Mouse (Mus musculus): ENCODE measurements around the gene Hmgcs1. TPM values are rescaled to one million over a fixed set of nuclear protein-coding genes. Genes with fewer than 3 reads are reported as not detected.
"Not testable (repeated sequence)": the region's sequence is repeated elsewhere in the genome, so short reads cannot be mapped to it uniquely, and the experiment has no call there.

The Hmgcs1 gene
- total RNA-seq, 4 experiments from 2014 or later = 23.9 to 27.6 (median 25.4) TPM

- no peak for DNase-seq (ENCODE audit: low spot score in 2 of 2)
These were observed 14.1 kb downstream of the Hmgcs1 start for GRCm38 (mm10) chr13:119704280-119704679.

DNA sequence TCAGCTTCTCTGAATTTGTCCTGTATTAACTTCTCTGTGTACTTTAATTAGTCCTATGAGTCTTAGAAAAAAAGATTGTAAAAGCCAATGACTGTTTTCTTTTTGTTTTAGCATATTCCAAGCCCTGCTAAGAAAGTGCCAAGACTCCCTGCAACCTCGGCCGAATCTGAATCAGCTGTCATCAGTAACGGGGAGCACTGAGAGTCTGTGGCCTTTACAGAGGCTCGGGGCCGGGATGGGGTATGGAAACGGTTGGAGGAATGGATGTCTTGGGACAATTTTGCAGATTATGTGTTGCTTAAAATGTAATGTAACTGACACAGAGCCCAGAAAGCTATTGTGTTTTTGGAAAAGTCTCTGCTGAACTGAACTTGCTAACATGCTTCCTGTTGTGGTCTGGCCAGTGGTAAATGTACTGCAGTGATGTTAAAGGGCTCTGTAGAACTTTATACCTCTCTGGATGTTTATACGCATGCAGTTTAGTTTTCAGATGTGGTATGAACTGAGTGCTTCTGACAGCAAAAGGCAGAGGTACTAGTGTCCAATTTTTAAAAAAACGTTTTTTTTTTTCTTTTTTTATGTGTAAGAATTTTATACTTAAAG is 16.2 kb downstream of the Hmgcs1 start:
- not testable (repeated sequence) for DNase-seq (ENCODE audit: low spot score in 2 of 2)

DNA sequence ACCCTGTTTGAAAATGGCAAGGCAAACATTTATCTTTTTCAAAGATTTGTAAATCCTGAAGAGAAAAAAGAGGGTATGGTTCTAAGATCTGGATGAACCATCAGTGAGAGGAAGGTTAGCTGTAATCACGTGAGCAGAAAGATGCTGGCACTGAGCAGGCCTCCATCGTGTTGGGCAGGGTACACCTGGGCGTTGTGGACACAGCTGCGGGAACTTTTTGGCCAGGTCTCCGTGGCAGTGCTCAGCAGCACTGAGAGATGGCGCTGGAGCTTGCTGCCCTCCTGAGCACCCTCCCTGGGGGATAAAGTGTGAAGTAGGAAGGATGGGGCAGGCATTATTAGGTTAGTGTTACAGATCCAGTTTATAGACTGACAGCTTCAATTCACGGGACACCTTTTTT is 16.8 kb downstream of the Hmgcs1 start:
- DNase-seq (ENCODE audit: low spot score in 2 of 2) = no peak

DNA sequence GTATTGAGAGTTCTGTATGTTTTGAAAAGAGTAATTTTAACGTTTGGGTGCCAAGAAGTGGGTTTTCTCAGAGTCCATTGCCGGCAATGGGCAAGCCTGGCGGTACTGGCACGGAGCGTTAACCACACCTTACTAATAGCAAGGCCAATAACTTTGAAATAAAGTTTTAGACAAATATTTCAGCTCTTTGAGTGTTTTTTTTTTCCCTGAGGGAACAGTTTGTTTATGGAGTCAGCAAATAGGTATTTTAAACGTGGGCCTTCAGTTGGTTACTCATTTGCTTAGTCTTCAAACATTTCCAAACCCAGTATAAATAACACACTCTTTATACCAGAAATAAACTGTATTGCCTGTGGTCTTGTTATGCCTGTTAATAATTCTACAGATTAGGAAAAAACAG is 17.7 kb downstream of the Hmgcs1 start:
- no peak for DNase-seq (ENCODE audit: low spot score in 2 of 2)

- DNase-seq (ENCODE audit: low spot score in 2 of 2) = no peak
These were observed 18.8 kb downstream of the Hmgcs1 start for GRCm38 (mm10) chr13:119708941-119709340.

DNA sequence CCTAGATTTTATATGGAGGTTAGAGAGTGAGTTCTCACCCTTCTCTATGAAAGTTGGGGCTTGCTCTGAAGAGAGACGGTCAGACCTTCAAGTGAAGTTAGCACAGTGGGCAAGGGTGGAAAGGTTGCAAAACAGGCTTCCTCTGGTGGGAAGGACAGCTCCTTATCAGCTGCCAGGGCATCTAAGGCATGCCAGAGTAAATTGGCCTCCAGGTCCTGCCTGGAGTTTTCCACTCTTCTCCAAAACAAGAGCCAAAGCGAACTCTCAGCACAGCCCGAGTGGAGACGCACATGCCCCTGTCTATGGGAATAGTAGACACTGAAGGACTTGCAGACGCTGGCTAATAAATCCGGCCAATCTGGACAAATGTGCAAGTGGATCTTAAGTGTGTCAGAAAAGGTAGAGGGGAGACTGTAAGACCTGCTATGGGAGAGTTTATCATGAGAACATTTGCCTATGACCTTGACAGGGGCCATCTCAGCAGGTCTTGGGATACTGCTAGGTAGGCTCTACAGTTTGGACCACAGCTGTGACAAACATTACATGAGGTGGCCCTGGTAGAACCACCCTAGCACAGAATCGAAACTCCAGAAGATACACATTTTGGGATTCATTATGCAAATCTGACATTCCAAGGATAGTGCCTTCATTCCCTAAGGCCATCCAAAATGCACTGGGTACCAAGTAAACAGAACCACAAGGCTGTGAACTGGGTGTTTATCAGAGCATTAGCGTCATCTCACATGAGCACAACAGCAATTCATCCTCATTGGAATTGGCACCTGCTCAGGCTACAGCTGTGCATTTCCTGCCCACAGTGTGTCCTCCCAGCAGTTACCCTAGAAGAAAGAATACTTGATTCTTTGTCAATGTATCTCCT is 19.4 kb downstream of the Hmgcs1 start:
- no peak for DNase-seq (ENCODE audit: low spot score in 2 of 2)

GRCm38 (mm10) chr13:119710268-119710610 is 20.1 kb downstream of the Hmgcs1 start:
- no peak for DNase-seq (ENCODE audit: low spot score in 2 of 2)

GRCm38 (mm10) chr13:119712463-119712862 is 22.3 kb downstream of the Hmgcs1 start:
- no peak for DNase-seq (ENCODE audit: low spot score in 2 of 2)

GRCm38 (mm10) chr13:119713107-119713787 is 23.1 kb downstream of the Hmgcs1 start:
- DNase-seq (ENCODE audit: low spot score in 2 of 2) = no peak

DNA sequence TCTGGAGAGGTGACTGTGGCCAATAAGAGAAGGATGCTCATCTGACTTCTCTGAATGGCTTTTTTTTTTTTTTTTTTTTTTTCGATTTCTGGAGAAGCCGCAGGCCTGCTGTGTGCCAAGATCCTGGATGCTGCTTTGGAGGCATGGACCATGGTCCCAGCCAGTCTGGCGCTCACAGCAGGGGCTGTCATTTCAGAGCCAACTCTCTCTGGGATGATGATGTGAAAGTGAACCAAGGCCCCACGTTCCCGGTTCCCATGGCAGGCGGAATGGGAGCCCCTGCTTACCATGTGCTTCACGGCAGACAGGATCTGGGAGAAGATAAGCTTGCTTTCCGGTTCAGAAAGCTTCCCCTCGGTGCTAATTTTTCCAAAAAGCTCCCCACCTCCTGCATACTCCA is 23.6 kb downstream of the Hmgcs1 start:
- DNase-seq (ENCODE audit: low spot score in 2 of 2) = no peak

- DNase-seq (ENCODE audit: low spot score in 2 of 2) = no peak
These were observed 25.9 kb downstream of the Hmgcs1 start for GRCm38 (mm10) chr13:119716105-119716504.

GRCm38 (mm10) chr13:119722447-119722846 is 32.3 kb downstream of the Hmgcs1 start:
- DNase-seq (ENCODE audit: low spot score in 2 of 2) = no peak

DNA sequence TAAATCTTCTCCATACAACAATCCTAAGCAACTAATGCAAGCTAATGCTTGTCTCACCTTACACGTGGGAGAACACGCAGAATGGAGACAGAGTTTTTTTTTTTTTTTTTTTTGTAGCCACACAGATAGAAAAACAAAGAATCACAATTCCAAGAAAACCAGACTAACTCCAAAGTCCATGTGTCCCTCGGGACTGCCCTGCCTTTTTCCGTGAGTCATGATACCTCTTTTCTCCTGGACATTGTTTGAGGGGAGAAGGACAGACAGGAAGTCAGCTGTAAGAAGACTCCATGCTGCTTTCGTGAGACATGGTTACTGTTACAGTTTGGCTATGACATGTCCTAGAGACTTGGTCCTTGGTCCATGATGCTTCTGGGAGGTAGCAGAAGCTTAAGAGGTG is 33.2 kb downstream of the Hmgcs1 start:
- DNase-seq (ENCODE audit: low spot score in 2 of 2) = no peak

DNA sequence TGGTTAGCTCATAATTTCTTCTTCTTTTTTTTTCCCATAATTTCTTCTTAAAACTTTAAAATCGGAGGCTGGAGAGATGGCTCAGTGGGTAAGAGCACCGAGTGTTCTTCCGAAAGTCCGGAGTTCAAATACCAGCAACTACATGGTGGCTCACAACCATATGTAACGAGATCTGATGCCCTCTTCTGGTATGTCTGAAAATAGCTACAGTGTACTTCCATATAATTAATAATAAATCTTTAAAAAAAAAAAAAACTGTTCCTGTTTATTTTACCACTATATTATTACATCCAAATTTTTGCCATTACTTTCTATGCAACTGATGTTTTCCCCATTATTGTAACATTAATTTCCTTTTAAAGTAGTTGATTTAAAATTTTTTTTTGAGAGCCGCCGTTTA is 34.4 kb downstream of the Hmgcs1 start:
- no peak for DNase-seq (ENCODE audit: low spot score in 2 of 2)

DNA sequence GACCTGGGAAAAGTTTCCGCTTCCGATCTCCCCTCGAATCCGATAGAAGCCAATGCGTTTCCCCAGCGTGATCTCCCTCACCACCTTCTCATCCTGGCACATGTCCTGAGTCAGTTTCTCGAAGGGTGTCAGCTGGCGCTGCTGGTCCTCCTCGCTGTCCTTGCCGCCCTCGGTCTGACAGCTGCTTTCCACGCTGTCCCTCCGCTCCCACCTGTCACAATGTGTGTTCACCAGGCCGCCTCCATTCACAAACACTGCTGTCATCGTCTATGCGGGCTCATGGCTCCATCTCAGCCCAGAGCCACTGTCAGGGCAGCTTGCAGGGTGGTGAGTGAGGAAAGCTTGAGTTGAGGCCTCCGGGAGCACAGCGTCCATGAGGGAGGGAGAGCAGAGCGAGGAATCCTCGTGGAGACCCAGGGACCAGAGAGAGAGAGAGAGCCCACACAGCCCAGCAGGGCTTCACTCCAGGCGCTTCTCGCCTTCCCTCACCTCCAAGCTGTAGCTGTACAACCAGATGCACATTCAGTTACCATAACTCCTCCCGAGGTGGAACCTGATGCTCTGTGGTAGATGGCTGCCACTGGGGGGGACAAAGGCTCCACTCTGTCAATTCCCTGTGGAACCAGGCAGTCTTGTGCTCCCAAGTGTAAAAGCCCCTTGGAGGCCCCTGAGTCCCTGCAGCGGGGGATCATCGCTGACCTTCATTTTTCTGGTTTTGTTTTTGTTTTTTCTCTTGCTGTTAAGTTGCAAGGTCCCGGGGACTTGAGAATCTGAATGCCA is 37.6 kb downstream of the Hmgcs1 start:
- DNase-seq (ENCODE audit: low spot score in 2 of 2) = no peak

- no peak for DNase-seq (ENCODE audit: low spot score in 2 of 2)
These were observed 39.2 kb downstream of the Hmgcs1 start for GRCm38 (mm10) chr13:119729406-119729805.

DNA sequence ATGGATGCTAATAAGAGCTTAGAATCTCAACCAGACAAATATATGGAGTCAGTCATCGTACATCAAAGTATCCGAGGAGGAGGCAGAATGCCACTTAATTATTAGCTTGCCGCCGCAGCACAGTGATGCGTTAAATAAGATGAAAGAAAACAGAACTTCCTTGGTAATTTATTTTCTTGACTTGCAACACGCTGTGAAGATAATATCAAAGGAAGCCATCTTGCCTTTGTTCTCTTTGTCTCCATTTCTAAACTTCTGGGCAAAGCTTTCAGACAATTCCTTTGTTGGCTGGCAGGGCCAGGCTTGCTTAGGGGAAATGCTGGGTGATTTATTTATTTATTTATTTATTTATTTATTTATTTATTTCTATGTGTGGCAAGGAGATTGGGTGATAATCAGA is 41.3 kb downstream of the Hmgcs1 start:
- DNase-seq (ENCODE audit: low spot score in 2 of 2) = no peak

DNA sequence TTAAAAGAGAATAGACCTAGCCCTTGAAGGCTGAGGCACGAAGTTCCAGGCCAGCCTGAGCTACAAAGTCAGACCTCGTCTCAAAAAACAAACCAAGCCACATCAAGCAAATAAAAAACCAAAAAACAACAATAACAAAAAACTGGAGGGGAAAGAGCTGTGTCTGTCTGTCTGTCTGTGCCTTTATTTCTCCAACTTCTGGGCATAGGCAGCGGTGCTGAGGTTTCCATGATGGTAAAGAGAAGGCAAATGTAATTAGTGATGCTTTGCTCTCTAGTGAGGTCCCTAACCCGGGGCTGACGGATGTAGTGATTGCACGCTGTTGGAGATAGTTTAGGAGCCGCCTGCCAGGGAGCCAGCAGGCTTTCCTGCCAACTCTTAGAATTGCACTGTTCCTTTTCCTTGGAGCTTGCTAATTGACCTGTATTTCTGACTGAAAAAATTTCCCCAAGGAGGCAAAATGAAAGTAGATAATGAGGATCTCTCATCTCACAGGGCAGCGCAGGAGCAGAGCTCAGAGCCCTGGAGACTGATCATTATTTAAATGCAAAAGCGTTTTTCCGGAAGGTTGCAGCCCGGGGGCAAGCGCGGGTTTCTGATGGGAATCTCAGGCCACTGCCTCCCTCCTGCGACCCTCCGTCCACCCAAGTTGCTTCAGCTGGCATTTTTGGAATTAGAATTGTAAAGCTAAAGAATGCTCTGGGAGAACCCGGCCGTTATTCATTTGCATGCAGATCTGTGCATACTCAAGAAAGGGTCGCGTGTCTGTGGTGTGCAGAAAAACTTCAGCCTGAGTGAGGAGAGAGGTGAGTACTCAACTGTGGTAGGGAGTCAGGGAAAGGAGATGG is 51.4 kb downstream of the Hmgcs1 start:
- no peak for DNase-seq (ENCODE audit: low spot score in 2 of 2)

DNA sequence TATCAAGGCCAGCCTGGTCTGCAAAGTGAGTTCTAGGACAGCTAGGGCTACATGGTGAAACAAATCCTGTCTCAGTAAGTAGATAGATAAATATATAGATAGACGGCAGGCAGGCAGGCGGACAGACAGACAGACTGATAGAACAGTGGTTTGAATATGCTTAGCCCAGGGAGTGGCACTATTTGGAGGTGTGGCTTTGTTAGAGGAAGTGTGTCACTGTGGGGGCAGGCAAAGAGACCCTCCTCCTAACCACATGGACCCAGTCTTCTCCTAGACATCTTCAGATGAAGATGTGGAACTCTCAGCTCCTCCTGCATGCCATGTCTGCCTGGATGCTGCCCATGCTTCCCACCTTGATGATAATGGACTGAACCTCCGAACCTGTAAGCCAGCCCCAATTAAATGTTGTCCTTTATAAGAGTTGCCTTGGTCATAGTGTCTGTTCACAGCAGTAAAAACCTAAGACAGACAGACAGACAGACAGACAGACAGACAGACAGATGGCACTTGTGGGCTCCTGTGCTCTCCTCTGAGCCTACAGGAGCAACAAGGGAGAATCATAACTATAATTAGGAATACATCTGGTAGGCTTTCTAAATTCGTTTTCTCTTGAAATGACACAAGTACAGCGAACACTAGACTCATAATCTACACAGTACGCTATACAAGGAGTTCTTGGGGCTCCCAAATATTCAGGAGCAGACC is 52.7 kb downstream of the Hmgcs1 start:
- no peak for DNase-seq (ENCODE audit: low spot score in 2 of 2)

DNA sequence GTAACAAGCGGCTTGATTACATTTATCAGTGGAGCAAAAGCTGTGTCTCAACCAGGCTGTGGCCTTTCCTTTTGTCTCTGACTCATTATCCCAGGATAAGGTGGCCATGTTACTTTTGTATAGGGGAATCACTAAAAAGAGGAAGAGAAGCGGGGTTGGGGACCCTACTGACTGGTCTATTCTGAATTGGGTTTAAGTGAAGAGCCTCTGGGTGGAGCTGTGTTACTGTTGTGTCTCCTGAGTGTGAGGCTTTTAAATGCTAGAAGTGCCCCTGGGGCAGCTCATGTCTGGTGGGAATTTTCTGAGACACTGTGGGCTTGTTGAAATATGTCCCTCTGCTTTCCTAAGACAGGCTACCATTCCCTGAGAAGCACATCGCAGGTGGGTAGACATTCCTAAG is 53.3 kb downstream of the Hmgcs1 start:
- no peak for DNase-seq (ENCODE audit: low spot score in 2 of 2)
